Mouse (Mus musculus) liver, embryonic 16.5 days (tissue): ENCODE results near the gene Cfap74. TPM values are rescaled to one million over a fixed set of nuclear protein-coding genes. Genes with fewer than 3 reads are reported as not detected.

Source experiments
- ATAC-seq: fragments of 200-750 bp; cut with Nextera tagmentation; 2 replicates; pipeline ENCODE4 v1.8.0; 2017; ENCODE audit warnings: low read depth, mild to moderate bottlenecking, moderate number of reproducible peaks, moderate library complexity
- H3K27ac ChIP-seq: fragments of 300-500 bp; sonication (generic); 2 replicates; pipeline ENCODE4 v1.5.1; 2014; ENCODE audit warnings: mild to moderate bottlenecking, low read length
- H3K27me3 ChIP-seq: fragments of 300-500 bp; sonication (generic); 2 replicates; pipeline ENCODE4 v1.6.1; 2014; ENCODE audit warnings: low read depth, low read length, mixed read lengths; ENCODE audit not compliant: control insufficient read depth, insufficient read depth
- H3K36me3 ChIP-seq: fragments of 300-500 bp; sonication (generic); 2 replicates; pipeline ENCODE4 v1.6.1; 2014; ENCODE audit warnings: mild to moderate bottlenecking; ENCODE audit not compliant: control insufficient read depth, insufficient read depth
- H3K4me1 ChIP-seq: fragments of 300-500 bp; sonication (generic); 2 replicates; pipeline ENCODE4 v1.6.1; 2014; ENCODE audit warnings: low read depth, low read length, mixed read lengths; ENCODE audit not compliant: control insufficient read depth
- H3K4me2 ChIP-seq: fragments of 300-500 bp; sonication (generic); 2 replicates; pipeline ENCODE4 v1.6.1; 2014; ENCODE audit warnings: low read depth, low read length, mixed read lengths
- H3K4me3 ChIP-seq: fragments of 300-500 bp; sonication (generic); 2 replicates; pipeline ENCODE4 v1.5.1; 2014; ENCODE audit warnings: low read depth, mild to moderate bottlenecking, low read length
- H3K9ac ChIP-seq: fragments of 300-500 bp; sonication (generic); 2 replicates; pipeline ENCODE4 v1.6.1; 2014; ENCODE audit warnings: low read depth, low read length
- H3K9me3 ChIP-seq: fragments of 300-500 bp; sonication (generic); replicated peaks from 2 replicates; pipeline ENCODE4 v1.6.1; 2016; ENCODE audit warnings: low read length; ENCODE audit not compliant: control insufficient read depth
- WGBS: fragments of 180-500 bp; shearing (Covaris S2); extraction: QIAGEN DNeasy Blood & Tissue Kit; methylation state at CpG from one replicate; pipeline ENCODE4 v1.1.7; 2014; ENCODE audit not compliant: insufficient replicate concordance; 5-methylcytosine and 5-hydroxymethylcytosine counted together
- polyA plus RNA-seq: library from polyadenylated mRNA; unstranded; fragments of >200 nt; fragmentation: Nextera tagmentation; extraction: Ambion mirVana; gene quantifications from 2 replicates; pipeline ENCODE4 v1.2.1, GENCODE M21; 2015

The Cfap74 gene
- polyA plus RNA-seq, 1 experiment from 2014 or later, result 0.12 TPM

DNA sequence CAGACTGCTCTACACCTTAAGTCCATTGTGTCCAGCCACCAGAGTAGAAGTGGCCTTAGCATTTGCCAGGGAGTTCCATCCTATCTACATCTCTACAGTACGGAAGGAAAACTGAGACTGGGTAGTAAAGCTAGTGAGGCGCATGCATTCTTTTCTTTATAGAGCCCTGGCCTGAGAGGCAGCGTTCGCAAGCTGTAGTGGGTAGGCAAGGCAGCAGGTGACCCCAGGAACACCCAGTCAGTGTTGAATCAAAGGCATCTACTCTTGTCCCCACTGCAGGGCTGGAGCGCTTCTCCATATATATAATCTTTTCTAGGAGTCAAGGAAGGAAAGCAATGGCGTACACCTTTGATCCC lies 73.1 kb downstream of the Cfap74 start:
- H3K27me3 ChIP-seq, result no peaks in the 10 kb centered on the region
- H3K4me1 ChIP-seq, result peaks cover 10% of the 10 kb centered on the region
- no peak for ATAC-seq
- H3K27ac ChIP-seq, result no peak overlapping the region
- H3K4me3 ChIP-seq, result no peak overlapping the region
- H3K9me3 ChIP-seq, result no peaks in the 10 kb centered on the region
- H3K36me3 ChIP-seq, result no peaks in the 10 kb centered on the region
- 81% methylated on average over 6 of the region's 6 CpGs for whole genome bisulfite sequencing
- H3K4me2 ChIP-seq, result no peak overlapping the region
- H3K9ac ChIP-seq, result no peak overlapping the region

- Histone ChIP-seq H3K27me3 (no peaks in the 10 kb centered on the region), H3K4me3 (no peak overlapping the region), H3K4me2 (no peak overlapping the region), H3K36me3 (no peaks in the 10 kb centered on the region), H3K9me3 (no peaks in the 10 kb centered on the region), H3K27ac (no peak overlapping the region), H3K4me1 (peaks cover 17% of the 10 kb centered on the region), H3K9ac (no peak overlapping the region)
- 74% methylated on average over 8 of the region's 8 CpGs for WGBS
- ATAC-seq, result no peak
Observed at GRCm38 (mm10) chr4:155482733-155483540, 73.9 kb downstream of the Cfap74 start.

DNA sequence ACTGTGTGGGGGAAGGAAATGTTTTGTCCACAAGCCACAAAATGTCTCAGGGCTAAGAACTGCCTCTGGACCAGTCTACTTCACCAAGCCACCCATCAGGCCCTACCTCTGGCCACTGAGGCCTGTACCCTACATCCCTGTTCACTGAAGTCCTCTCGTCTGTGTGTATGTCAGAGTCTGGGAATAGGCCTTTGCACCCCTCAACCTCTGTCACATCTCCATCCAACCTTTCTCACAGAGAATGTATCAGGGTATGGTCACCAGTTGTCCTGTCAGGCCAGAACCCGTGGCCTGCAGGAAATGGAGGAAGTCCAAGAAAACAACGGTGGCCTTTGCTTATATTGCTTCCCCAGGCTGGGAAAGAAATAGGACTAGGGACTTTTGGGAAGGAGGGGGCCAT lies 76.5 kb downstream of the Cfap74 start:
- no peak overlapping the region for H3K27ac ChIP-seq
- no peaks in the 10 kb centered on the region for H3K27me3 ChIP-seq
- no peak for ATAC-seq
- H3K9ac ChIP-seq, result no peak overlapping the region
- H3K4me1 ChIP-seq, result peaks cover 42% of the 10 kb centered on the region
- H3K4me2 ChIP-seq, result no peak overlapping the region
- no peaks in the 10 kb centered on the region for H3K36me3 ChIP-seq
- no peaks in the 10 kb centered on the region for H3K9me3 ChIP-seq
- 41% methylated on average over 3 of the region's 3 CpGs for WGBS
- H3K4me3 ChIP-seq, result no peak overlapping the region

GRCm38 (mm10) chr4:155487746-155488145 lies 78.8 kb downstream of the Cfap74 start:
- no peak overlapping the region for H3K4me3 ChIP-seq
- H3K4me1 ChIP-seq, result peaks cover 47% of the 10 kb centered on the region
- no peak for ATAC-seq
- H3K27me3 ChIP-seq, result no peaks in the 10 kb centered on the region
- no peaks in the 10 kb centered on the region for H3K9me3 ChIP-seq
- H3K36me3 ChIP-seq, result no peaks in the 10 kb centered on the region
- H3K9ac ChIP-seq, result no peak overlapping the region
- peak overlapping the region; percentile 48; the same call in 1 of the 2 replicates for H3K4me2 ChIP-seq
- H3K27ac ChIP-seq, result peak overlapping the region; percentile 76
- 15% methylated on average over 3 of the region's 3 CpGs for WGBS

DNA sequence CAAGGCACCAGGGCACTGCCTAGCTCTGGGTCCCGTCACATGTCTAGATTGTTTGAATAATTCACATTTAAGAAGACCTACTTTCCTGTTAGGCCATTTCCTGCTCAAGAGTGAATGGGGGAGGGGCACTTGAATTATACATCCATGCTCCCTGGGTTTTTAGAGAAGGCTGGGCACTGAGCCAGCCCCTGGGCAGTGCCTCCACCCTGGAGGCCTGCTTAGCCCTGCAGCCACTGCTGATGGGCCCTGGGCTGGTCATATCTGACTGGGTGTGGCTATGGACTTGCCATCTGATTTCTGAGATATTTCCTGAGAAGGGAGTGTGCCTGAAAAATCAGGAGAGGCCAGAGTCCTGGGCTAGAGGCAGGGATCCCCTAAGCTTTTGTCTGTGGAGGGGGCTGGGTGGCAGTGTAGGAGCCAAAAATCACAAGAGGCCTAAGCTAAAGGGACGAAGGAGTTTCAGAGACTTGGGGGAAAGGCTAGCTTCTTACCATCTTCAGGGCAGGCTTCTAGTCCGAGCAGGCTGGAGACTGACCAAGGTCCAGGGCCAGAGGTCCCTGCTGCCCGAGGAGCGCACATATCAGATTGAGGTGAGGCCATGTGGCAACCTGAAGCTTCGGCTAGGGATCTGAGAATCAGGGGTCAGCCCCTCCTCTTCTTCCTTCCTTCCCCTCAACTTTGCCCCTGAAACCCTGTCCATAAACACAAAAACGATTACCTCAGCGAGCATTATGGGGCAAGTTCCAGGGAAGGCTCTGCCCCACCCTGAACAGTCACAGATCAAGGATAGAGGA lies 79.4 kb downstream of the Cfap74 start:
- WGBS, result 27% methylated on average over 8 of the region's 8 CpGs
- no peaks in the 10 kb centered on the region for H3K9me3 ChIP-seq
- peak overlapping the region; percentile 10; the same call in 1 of the 2 replicates for H3K4me3 ChIP-seq
- H3K27me3 ChIP-seq, result no peaks in the 10 kb centered on the region
- peak overlapping the region; percentile 76 for H3K27ac ChIP-seq
- H3K9ac ChIP-seq, result peak overlapping the region; percentile 29; the same call in 1 of the 2 replicates
- H3K4me1 ChIP-seq, result peaks cover 51% of the 10 kb centered on the region
- peak overlapping the region; percentile 48 for H3K4me2 ChIP-seq
- H3K36me3 ChIP-seq, result no peaks in the 10 kb centered on the region
- ATAC-seq, result peak; percentile 77

DNA sequence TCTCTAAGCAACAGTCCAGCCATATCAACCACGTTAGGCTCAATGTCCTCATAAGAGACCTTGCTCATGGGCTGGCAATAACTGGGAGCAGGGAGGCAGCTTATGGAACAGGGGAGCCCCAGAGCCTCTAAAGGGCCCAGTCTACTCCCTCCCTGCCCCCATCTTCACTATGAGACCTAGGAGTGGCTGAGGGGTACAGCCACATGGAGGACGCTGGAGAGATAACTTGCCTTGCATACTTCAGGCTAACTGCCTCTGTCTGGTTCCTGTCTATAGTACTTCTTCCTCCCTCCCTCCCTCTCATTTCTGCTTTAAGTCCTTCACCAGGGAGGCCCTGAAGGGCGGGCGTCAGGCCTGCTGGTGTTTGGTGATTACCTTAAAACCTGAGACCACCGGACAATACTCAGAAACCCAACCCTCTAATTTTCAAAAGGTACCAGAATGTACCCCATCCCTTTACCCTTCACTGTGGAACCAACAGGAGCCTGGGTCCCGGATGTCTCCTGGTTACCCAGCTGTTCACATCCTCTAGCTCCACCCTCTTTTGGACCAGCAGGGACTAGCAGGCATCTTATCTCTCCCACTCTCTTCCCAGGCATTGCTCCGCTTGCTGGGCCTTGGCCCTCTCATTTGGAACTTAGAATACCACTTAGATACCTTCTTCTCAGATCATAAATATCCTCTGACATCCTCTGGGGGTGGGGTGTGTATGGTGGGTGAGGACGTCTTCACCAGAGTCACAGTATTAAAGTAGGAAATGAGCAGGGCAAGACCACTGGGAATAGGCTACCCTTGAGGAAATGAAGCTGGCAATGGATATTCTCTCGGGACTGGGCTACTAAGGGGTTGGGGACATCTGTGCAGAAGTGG lies 80.3 kb downstream of the Cfap74 start:
- peaks cover 57% of the 10 kb centered on the region for H3K4me1 ChIP-seq
- H3K4me3 ChIP-seq, result no peak overlapping the region
- no peaks in the 10 kb centered on the region for H3K9me3 ChIP-seq
- no peaks in the 10 kb centered on the region for H3K36me3 ChIP-seq
- ATAC-seq, result no peak
- peak overlapping the region; percentile 76 for H3K27ac ChIP-seq
- H3K4me2 ChIP-seq, result peak overlapping the region; percentile 48
- WGBS, result 34% methylated on average over 9 of the region's 9 CpGs
- H3K27me3 ChIP-seq, result no peaks in the 10 kb centered on the region
- H3K9ac ChIP-seq, result peak overlapping the region; percentile 29; the same call in 1 of the 2 replicates

DNA sequence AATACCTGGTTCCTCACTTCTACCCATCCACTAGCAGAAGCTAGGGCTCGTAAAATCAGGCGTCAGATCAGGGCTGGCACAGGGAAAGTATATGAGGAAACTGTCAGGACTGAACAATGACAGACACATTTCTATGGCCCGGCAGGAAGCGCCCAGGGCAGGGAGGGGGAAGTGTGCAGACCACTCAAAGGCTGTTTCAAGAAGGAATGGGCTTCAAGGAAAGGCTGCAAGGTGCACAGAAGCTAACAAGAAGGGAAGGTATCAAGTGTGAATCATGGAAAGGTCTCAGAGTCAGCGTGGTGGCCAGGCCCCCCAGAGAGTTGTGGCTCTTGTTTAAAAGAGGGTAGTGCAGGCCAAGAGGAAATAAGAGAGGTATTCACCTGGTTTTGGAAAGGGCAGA lies 81.5 kb downstream of the Cfap74 start:
- H3K9ac ChIP-seq, result peak overlapping the region; percentile 94
- H3K27me3 ChIP-seq, result no peaks in the 10 kb centered on the region
- peak overlapping the region; percentile 100 for H3K4me2 ChIP-seq
- H3K36me3 ChIP-seq, result no peaks in the 10 kb centered on the region
- no peaks in the 10 kb centered on the region for H3K9me3 ChIP-seq
- H3K27ac ChIP-seq, result peak overlapping the region; percentile 63
- WGBS, result 20% methylated on average over 5 of the region's 5 CpGs
- ATAC-seq, result no peak
- H3K4me3 ChIP-seq, result peak overlapping the region; percentile 95
- peaks cover 65% of the 10 kb centered on the region for H3K4me1 ChIP-seq

GRCm38 (mm10) chr4:155490990-155491504 lies 82.1 kb downstream of the Cfap74 start, which contains the start of gene Gnb1:
Gnb1 (plus strand) TSS chr4:155491361.
- peak within 1 kb of the TSS; percentile 95 for H3K4me3 ChIP-seq
- H3K27me3 ChIP-seq, result no peaks in the 10 kb centered on the region
- H3K4me1 ChIP-seq, result peaks cover 65% of the 10 kb centered on the region
- H3K27ac ChIP-seq, result peak within 1 kb of the TSS; percentile 82
- peak within 1 kb of the TSS; percentile 94 for H3K9ac ChIP-seq
- H3K36me3 ChIP-seq, result no peaks in the 10 kb centered on the region
- peak; percentile 79 for ATAC-seq
- H3K4me2 ChIP-seq, result peak within 1 kb of the TSS; percentile 100
- H3K9me3 ChIP-seq, result no peaks in the 10 kb centered on the region
- WGBS, result 0% methylated on average over 28 of the region's 60 CpGs
